28 mouse cellular contexts compared by ENCODE assay signal in the genomic region with DNA sequence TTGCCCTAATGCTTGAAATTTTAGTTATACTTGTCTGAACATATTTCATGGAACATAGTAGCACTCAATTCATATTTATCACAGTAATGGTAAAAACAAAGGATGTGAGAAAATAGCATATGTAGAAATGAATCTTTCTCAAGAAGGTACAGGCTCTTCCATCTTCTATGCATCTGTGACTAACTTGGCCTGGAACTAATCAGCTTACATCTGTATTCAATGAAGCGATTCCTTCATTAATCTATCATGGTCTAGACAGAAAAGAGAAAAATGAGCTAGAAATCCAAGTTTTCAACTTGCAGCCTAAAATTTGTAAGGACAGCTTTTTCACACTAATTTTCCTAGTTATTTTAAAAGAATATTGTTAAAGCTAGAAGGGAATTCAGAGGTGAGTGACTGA.
"Had no signal": no experiment of that assay in that cellular context is flagged by ENCODE, and none has a peak within 500 bp of the region (broad histone marks: within the 10 kb centered on the region; RNA-seq: fewer than 3 reads in every experiment).

No protein-coding gene starts in this region.

- H3K9me3 ChIP-seq: heart, embryonic 10.5 days; heart, embryonic 12.5 days; hindbrain, embryonic 10.5 days; hindbrain, embryonic 12.5 days; kidney, embryonic 15.5 days; limb, embryonic 12.5 days; liver, embryonic 13.5 days; liver, embryonic 15.5 days had no signal

- ATAC-seq: hindbrain, embryonic 16.5 days; intestine, embryonic 16.5 days; liver, postnatal 0 days had no signal

- H3K4me3 ChIP-seq: gastrocnemius, adult 2 months; heart, embryonic 10.5 days; heart, embryonic 12.5 days; hindbrain, embryonic 10.5 days; hindbrain, embryonic 12.5 days; kidney, embryonic 15.5 days; limb, embryonic 12.5 days; liver, embryonic 13.5 days; liver, embryonic 15.5 days had no signal

- DNase-seq: gastrocnemius, adult 2 months; gastrocnemius, postnatal 10 days; gastrocnemius, postnatal 25 days; heart, adult 18-20 months; heart, postnatal 10 days; heart, postnatal 4 days; kidney, adult 11 months; kidney, adult 2 months; kidney, adult 9 months; kidney, postnatal 14 days; kidney, postnatal 36 days; layer of hippocampus, postnatal 36 days; left cerebral cortex, postnatal 4 days; liver; liver, embryonic 13.5 days; liver, postnatal 0 days had no signal

- H3K4me2 ChIP-seq: heart, embryonic 12.5 days; hindbrain, embryonic 12.5 days; hindbrain, embryonic 14.5 days; kidney, embryonic 15.5 days; limb, embryonic 12.5 days; liver, embryonic 11.5 days; liver, embryonic 13.5 days; liver, embryonic 15.5 days had no signal

- H3K36me3 ChIP-seq: heart, embryonic 10.5 days; heart, embryonic 12.5 days; hindbrain, embryonic 10.5 days; hindbrain, embryonic 12.5 days; kidney, embryonic 15.5 days; limb, embryonic 12.5 days; liver, embryonic 13.5 days; liver, embryonic 15.5 days had no signal

- H3K4me1 ChIP-seq: heart, embryonic 10.5 days; hindbrain, embryonic 10.5 days; hindbrain, embryonic 12.5 days; liver, embryonic 13.5 days; liver, embryonic 15.5 days had no signal

- H3K27me3 ChIP-seq: liver, embryonic 15.5 days had no signal

- H3K9ac ChIP-seq: heart, embryonic 12.5 days; hindbrain, embryonic 12.5 days; hindbrain, embryonic 14.5 days; kidney, embryonic 15.5 days; limb, embryonic 12.5 days; liver, embryonic 13.5 days; liver, embryonic 15.5 days; liver, postnatal 0 days had no signal

- H3K27ac ChIP-seq: gastrocnemius, adult 2 months; heart, embryonic 10.5 days; hindbrain, embryonic 10.5 days; hindbrain, embryonic 12.5 days; hindbrain, embryonic 14.5 days; kidney, embryonic 15.5 days; kidney, postnatal 0 days; liver, embryonic 13.5 days; liver, embryonic 15.5 days had no signal
